Mouse (Mus musculus) intestine, embryonic 14.5 days (tissue): ENCODE results near the gene Scarf1. TPM values are rescaled to one million over a fixed set of nuclear protein-coding genes. Genes with fewer than 3 reads are reported as not detected.

Source experiments
- ATAC-seq: fragments of 200-750 bp; cut with Nextera tagmentation; replicated peaks from 2 replicates; pipeline ENCODE4 v1.8.0; 2017; ENCODE audit warnings: low read depth, moderate number of reproducible peaks, moderate TSS enrichment, moderate library complexity; ENCODE audit not compliant: low FRiP score, low TSS enrichment
- DNase-seq: peaks from one replicate; pipeline ENCODE4 v3.0.0-alpha.2; 2018; ENCODE audit warnings: low spot score
- H3K27ac ChIP-seq: fragments of 300-500 bp; sonication (generic); 2 replicates; pipeline ENCODE4 v1.5.1; 2014; ENCODE audit warnings: low read depth, mild to moderate bottlenecking, control low read depth
- H3K27me3 ChIP-seq: fragments of 300-500 bp; sonication (generic); replicated peaks from 2 replicates; pipeline ENCODE4 v1.6.1; 2014; ENCODE audit warnings: low read length, control low read depth; ENCODE audit not compliant: control insufficient read depth, insufficient read depth
- H3K36me3 ChIP-seq: fragments of 300-500 bp; sonication (generic); 2 replicates; pipeline ENCODE4 v1.6.1; 2014; ENCODE audit warnings: low read length, control low read depth; ENCODE audit not compliant: control insufficient read depth, insufficient read depth
- H3K4me1 ChIP-seq: fragments of 300-500 bp; sonication (generic); replicated peaks from 2 replicates; pipeline ENCODE4 v1.6.1; 2014; ENCODE audit warnings: low read length, control low read depth, mixed read lengths; ENCODE audit not compliant: control insufficient read depth, insufficient read depth
- H3K4me2 ChIP-seq: fragments of 300-500 bp; sonication (generic); 2 replicates; pipeline ENCODE4 v1.6.1; 2014; ENCODE audit warnings: low read length
- H3K4me3 ChIP-seq: fragments of 300-500 bp; sonication (generic); 2 replicates; pipeline ENCODE4 v1.5.1; 2014; ENCODE audit warnings: low read depth, low read length, control low read depth, mixed read lengths
- H3K9ac ChIP-seq: fragments of 300-500 bp; sonication (generic); 2 replicates; pipeline ENCODE4 v1.6.1; 2014; ENCODE audit warnings: mild to moderate bottlenecking, low read length
- H3K9me3 ChIP-seq: fragments of 300-500 bp; sonication (generic); 2 replicates; pipeline ENCODE4 v1.6.1; 2016; ENCODE audit warnings: low read length, control low read depth; ENCODE audit not compliant: control insufficient read depth
- WGBS: fragments of 180-500 bp; shearing (Covaris S2); extraction: QIAGEN DNeasy Blood & Tissue Kit; methylation state at CpG from one replicate; pipeline ENCODE4 v1.1.7; 2014; 5-methylcytosine and 5-hydroxymethylcytosine counted together
- polyA plus RNA-seq: library from polyadenylated mRNA; unstranded; fragments of >200 nt; fragmentation: Nextera tagmentation; extraction: Ambion mirVana; gene quantifications from 2 replicates; pipeline ENCODE4 v1.2.1, GENCODE M21; 2014

Scarf1 gene
- polyA plus RNA-seq, result 5.4 and 6.0 TPM in 2 replicates

DNA sequence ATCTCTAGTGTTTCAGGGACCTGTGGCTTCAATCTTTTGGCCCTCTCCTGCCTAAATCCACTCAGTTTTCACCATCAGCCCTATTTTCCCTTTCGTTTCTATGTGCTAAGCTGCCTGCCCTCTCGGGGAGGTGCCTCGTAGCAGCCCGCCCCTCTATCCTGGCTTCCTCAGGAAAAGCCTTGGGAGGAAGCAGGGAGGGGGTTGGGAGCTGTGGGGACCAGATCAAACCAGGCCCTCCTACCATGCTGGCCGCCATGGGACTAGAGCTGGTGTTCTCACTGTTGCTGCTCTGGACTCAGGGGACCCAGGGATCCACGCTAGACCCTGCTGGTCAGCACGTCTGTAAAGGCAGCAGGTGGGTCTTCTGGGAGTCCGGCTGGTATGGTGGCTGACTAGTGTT is at the start of gene Scarf1:
Scarf1 (plus strand) TSS at position 205 of the 400 bp plus-strand sequence.
- no peak for DNase-seq
- Histone ChIP-seq H3K36me3 (peaks cover 13% of the 10 kb centered on the region), H3K4me1 (peaks cover 18% of the 10 kb centered on the region), H3K4me3 (peak within 1 kb of the TSS; percentile 6; the same call in 1 of the 2 replicates), H3K27ac (no peak within 1 kb of the TSS), H3K9ac (no peak within 1 kb of the TSS), H3K27me3 (no peaks in the 10 kb centered on the region), H3K4me2 (no peak within 1 kb of the TSS), H3K9me3 (no peaks in the 10 kb centered on the region)
- ATAC-seq, result no peak
- WGBS, result 57% methylated on average over 8 of the region's 8 CpGs

DNA sequence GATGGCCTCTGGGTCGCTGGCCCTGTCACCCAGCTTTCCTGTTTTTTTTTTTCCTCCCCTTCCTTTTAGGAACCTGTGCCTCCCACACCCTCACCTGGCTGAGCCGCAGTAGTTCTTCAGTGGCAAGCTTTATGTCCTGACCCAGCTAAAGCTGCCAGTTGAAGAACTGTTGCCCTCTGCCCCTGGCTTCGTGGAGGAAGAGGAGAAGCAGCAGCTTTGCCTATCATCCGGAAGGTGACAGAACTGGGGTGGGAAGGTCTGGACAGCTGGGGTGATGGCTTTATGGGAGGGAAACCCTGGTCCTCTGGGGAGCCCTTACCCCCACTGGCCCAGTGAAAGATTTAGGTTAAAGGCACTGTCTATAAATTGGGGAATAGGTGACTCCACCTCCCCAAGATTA is 49.7 kb upstream of the Scarf1 start:
- no peaks in the 10 kb centered on the region for H3K27me3 ChIP-seq
- 0 out of 2 replicates have a peak, but pooled peaks cover 5% of the 10 kb centered on the region for H3K36me3 ChIP-seq
- peaks cover 33% of the 10 kb centered on the region for H3K4me1 ChIP-seq
- no peak overlapping the region for H3K4me3 ChIP-seq
- DNase-seq (no peak), ATAC-seq (no peak)
- 0 out of 2 replicates have a peak, but pooled peaks cover 3% of the 10 kb centered on the region for H3K9me3 ChIP-seq
- 0 out of 2 replicates have a peak overlapping the region, but pooled peaks have one; percentile 99 for H3K4me2 ChIP-seq
- H3K27ac ChIP-seq, result no peak overlapping the region; the same call in 1 of the 2 replicates
- 53% methylated on average over 4 of the region's 4 CpGs for WGBS
- H3K9ac ChIP-seq, result no peak overlapping the region

DNA sequence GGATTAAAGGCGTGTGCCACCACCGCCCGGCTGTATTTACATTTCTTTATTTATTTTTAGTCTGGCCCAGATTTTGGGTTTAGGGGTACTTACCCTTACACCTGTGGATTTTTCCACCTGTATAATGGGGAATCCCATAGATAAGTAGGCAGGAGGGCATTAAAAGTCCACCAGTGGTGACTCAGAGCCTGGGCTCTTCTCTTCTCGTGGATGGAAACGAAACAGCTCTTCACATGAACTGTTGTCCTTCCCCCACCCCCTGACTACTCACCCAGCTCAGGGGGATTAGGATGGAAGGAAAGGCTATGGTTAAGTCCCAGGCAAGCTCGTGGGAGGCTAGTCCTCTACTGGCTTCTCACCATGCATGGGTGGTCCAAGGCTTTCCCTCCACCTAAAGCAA is 48.9 kb upstream of the Scarf1 start:
- H3K9me3 ChIP-seq, result 0 out of 2 replicates have a peak, but pooled peaks cover 3% of the 10 kb centered on the region

DNA sequence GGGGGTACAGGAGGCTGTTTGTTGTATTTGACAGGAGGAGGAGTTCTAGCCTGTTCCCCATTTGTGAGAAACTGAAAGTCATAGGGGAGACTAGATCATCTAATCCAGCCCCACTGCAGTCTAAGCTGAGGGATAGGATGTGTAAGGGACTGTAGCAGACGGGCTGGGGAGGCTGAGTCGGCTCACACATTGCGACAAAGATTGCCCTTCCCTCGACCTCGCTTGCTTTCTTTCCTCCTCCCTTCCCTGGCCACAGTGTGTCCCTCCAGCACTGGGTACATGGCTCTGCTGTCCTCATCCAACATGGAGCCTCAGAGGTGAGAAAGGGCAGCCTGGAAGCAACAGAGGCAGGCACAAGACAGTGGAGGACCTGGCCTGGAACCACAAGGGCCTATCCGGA is 48.3 kb upstream of the Scarf1 start:
- ATAC-seq (no peak), DNase-seq (no peak)
- 86% methylated on average over 6 of the region's 6 CpGs for WGBS
- Histone ChIP-seq H3K9ac (no peak overlapping the region), H3K36me3 (0 out of 2 replicates have a peak, but pooled peaks cover 5% of the 10 kb centered on the region), H3K4me2 (no peak overlapping the region), H3K4me1 (peaks cover 29% of the 10 kb centered on the region), H3K9me3 (0 out of 2 replicates have a peak, but pooled peaks cover 3% of the 10 kb centered on the region), H3K27me3 (no peaks in the 10 kb centered on the region), H3K4me3 (no peak overlapping the region), H3K27ac (no peak overlapping the region)

More for the DNA sequence above, 48.9 kb upstream of the Scarf1 start:
- Histone ChIP-seq H3K4me2 (no peak overlapping the region), H3K9ac (no peak overlapping the region), H3K4me1 (peaks cover 35% of the 10 kb centered on the region), H3K27ac (no peak overlapping the region), H3K27me3 (no peaks in the 10 kb centered on the region), H3K36me3 (0 out of 2 replicates have a peak, but pooled peaks cover 5% of the 10 kb centered on the region), H3K4me3 (no peak overlapping the region)
- 86% methylated on average over 6 of the region's 6 CpGs for WGBS
- ATAC-seq (no peak), DNase-seq (no peak)

DNA sequence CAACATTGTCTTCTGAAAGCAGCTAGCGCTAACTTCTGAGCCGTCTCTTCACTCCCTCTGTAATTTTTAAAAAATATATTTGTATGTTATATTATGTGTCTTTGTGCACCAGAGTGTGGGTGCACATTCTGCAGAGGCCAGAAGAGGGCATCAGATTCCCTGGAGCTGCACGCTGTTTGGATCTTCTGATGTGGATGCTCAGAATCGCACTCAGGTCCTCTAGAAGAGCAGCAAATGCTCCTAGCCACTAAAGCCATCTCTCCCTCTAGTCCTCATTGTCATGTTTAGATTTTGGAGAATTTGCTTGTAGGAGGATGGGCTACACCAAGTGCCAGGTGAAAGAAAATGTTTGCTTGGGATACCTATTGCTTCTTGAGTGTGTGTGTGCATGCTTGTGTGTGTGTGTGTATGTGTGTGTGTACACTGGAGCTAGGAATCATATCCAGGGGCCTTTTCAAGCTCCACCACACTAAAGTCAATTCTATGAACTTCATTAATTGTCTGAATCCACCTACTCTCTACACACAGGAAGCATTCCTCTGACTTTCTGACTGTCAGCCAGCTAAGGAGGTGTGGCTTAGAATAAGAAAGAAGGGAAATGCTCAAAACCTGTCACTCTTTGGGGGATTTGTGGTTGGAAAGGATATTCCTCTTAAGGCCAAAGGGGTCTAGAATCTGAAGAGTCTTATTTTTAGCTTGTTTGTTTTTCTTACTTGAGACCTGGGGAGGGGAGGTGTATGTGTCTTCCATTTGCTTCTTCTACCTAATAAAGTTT is 46.4 kb upstream of the Scarf1 start:
- Histone ChIP-seq H3K9ac (no peak overlapping the region), H3K4me2 (peak overlapping the region; percentile 88), H3K36me3 (0 out of 2 replicates have a peak, but pooled peaks cover 5% of the 10 kb centered on the region), H3K4me1 (peaks cover 26% of the 10 kb centered on the region), H3K27ac (no peak overlapping the region), H3K9me3 (0 out of 2 replicates have a peak, but pooled peaks cover 3% of the 10 kb centered on the region), H3K27me3 (no peaks in the 10 kb centered on the region), H3K4me3 (no peak overlapping the region)
- 97% methylated on average over 4 of the region's 4 CpGs for WGBS
- DNase-seq (no peak), ATAC-seq (no peak)

DNA sequence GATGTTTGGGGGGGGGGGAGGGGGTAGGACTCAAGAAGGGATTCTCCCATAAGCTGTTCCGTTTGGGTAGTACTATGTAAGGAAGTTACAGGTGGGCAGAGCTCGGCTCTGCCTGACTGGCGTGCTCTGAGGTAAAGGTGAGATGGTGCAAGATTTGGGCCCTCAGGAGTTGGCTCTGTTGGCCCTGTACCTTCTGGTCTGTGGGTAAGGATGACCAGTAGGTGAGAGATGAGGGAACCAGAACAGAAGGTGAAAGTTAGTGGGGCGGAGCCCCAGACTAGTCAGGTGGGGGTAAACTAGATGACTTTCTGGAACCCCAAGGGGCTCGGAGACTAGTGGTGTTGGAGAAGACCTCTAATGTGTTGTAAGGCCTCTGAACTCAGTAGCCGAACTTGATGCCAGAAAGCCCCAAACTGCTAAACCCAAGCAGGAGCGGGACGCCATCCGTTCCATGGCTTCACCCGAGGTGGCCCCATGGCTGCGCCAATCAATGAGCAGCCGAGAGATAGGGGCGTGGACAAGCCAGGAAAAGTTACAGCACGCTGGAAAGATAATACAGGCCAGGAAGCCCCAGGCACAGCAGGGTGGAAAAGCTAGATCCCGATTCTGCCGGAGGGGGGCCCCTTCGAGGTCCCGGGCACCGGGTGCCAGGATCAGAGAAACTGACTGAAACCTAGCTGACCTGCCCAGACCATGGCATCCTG is 45.7 kb upstream of the Scarf1 start:
- H3K4me1 ChIP-seq, result peaks cover 19% of the 10 kb centered on the region
- H3K4me2 ChIP-seq, result peak overlapping the region; percentile 88
- WGBS, result 14% methylated on average over 19 of the region's 19 CpGs
- no peaks in the 10 kb centered on the region for H3K27me3 ChIP-seq
- H3K27ac ChIP-seq, result peak overlapping the region; percentile 38; the same call in 1 of the 2 replicates
- H3K4me3 ChIP-seq, result peak overlapping the region; percentile 53
- H3K36me3 ChIP-seq, result 0 out of 2 replicates have a peak, but pooled peaks cover 5% of the 10 kb centered on the region
- DNase-seq (peak; percentile 81), ATAC-seq (peak; percentile 81)
- H3K9ac ChIP-seq, result peak overlapping the region; percentile 67
- H3K9me3 ChIP-seq, result 0 out of 2 replicates have a peak, but pooled peaks cover 3% of the 10 kb centered on the region

DNA sequence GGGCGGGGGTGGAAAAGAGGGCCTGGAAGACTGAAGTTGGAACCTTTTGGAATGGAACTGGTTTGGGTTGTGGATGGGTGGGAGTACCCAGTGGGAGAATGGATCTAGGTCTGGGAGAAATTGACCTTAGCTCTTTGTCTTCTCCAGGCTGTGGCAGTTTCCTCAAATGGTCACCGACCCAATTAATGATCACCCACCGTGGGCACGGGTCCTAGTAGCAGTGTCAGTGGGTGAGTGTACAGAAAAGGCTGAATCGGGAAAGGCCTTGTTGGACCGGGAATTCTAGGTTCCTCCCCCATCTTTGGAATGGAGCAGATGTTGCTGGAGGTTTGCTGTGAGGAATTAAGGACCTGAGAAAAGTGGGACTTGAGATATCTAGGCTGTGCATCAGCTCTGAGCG is 44.9 kb upstream of the Scarf1 start:
- no peaks in the 10 kb centered on the region for H3K27me3 ChIP-seq
- 0 out of 2 replicates have a peak, but pooled peaks cover 3% of the 10 kb centered on the region for H3K9me3 ChIP-seq
- DNase-seq (no peak), ATAC-seq (peak; percentile 26; the same call in 1 of the 2 replicates)
- H3K4me3 ChIP-seq, result peak overlapping the region; percentile 53
- WGBS, result 64% methylated on average over 7 of the region's 7 CpGs
- no peak overlapping the region for H3K27ac ChIP-seq
- 0 out of 2 replicates have a peak, but pooled peaks cover 5% of the 10 kb centered on the region for H3K36me3 ChIP-seq
- H3K4me2 ChIP-seq, result peak overlapping the region; percentile 88
- H3K9ac ChIP-seq, result peak overlapping the region; percentile 67
- peaks cover 12% of the 10 kb centered on the region; the same call in 1 of the 2 replicates for H3K4me1 ChIP-seq

DNA sequence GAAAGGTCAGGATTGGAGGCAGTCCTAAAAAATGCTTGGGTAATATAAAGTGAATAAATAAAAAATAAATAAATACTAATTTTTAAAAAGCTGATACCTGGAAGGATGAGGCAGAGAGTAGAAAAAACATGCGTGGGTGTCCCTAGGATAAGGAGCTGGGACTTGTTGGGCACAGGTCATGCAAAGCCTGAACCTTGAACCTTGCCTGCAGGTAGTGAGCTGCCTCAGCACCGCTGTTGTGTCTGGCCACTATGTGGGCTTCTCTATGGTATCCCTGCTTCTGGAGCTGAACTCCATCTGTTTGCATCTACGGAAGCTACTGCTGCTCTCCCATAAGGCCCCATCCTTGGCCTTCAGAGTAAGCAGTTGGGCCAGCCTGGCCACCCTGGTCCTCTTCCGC is 44.1 kb upstream of the Scarf1 start:
- H3K27me3 ChIP-seq, result no peaks in the 10 kb centered on the region
- DNase-seq (no peak), ATAC-seq (no peak)
- no peak overlapping the region for H3K4me2 ChIP-seq
- no peak overlapping the region for H3K27ac ChIP-seq
- H3K36me3 ChIP-seq, result 0 out of 2 replicates have a peak, but pooled peaks cover 5% of the 10 kb centered on the region
- no peak overlapping the region for H3K4me3 ChIP-seq
- 0 out of 2 replicates have a peak, but pooled peaks cover 8% of the 10 kb centered on the region for H3K4me1 ChIP-seq
- no peak overlapping the region for H3K9ac ChIP-seq
- WGBS, result 90% methylated on average over 4 of the region's 4 CpGs
- H3K9me3 ChIP-seq, result 0 out of 2 replicates have a peak, but pooled peaks cover 3% of the 10 kb centered on the region
